Comparison of ENCODE assay signal across 8 mouse cellular contexts in the genomic region with DNA sequence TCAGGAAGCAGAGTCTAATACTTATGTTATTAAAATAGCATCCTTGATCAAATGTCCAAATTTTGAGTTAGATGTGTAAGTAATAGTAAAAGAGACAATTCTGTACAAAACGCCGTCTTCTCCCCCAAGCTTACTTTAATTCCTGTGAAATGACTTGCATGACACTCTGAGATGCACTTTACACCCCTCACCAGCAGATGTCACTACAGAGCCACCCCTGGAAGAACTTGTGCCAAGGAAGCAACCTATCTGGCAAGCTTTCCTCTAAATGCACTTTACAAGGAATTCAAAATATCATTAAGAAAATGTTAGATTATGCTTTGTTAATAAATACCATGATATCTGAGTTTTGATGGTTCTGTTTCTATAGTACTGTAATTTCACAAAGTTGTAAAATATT.
DNase-seq lines count a peak whose midpoint lies in the region; ATAC-seq and TF ChIP-seq lines count a peak whose summit lies in the region.
"Had no signal": no experiment of that assay in that cellular context is flagged by ENCODE, and none has a peak within 500 bp of the region (broad histone marks: within the 10 kb centered on the region; RNA-seq: fewer than 3 reads in every experiment).

No protein-coding gene starts in this region.

- H3K4me1 ChIP-seq in ES-Bruce4 (ENCODE audit: control insufficient read depth, insufficient read depth, low read length), result no peaks in the 10 kb centered on the region

- DNase-seq in adrenal gland, adult 18-20 months (ENCODE audit: low spot score in 2 of 2), result peak; percentile 72 to 76
- peak; percentile 77 for DNase-seq in embryo, embryonic 11 days
- peak; percentile 60 to 78 for DNase-seq in layer of hippocampus, adult 8-10 months (ENCODE audit: low spot score in 2 of 2)
- DNase-seq in lung, postnatal 36 days, result peak; percentile 89
- peak; percentile 34 to 51 for DNase-seq in right cerebral cortex, postnatal 36 days (ENCODE audit: low spot score in 2 of 2)

- no peak overlapping the region for H3K27ac ChIP-seq in ES-Bruce4 (ENCODE audit: insufficient read depth, low read length)
- H3K27ac ChIP-seq: macrophage had no signal

- H3K9me3 ChIP-seq in ES-Bruce4 (replicated peaks; ENCODE audit: control insufficient read depth, insufficient read depth, low read length, poor library complexity, severe bottlenecking), result no peaks in the 10 kb centered on the region

- no peak overlapping the region for H3K4me3 ChIP-seq in ES-Bruce4 (ENCODE audit: low read depth, low read length)

- no peak for TF ChIP-seq POLR2A in ES-Bruce4 (IDR thresholded peaks at IDR 0.05; ENCODE audit: insufficient read depth, low read length)

- ATAC-seq in granulocyte monocyte progenitor cell, adult 5-6 weeks (replicated peaks; ENCODE audit: poor library complexity, severe bottlenecking), result peak; percentile 90

- no peaks in the 10 kb centered on the region for H3K27me3 ChIP-seq in ES-Bruce4 (ENCODE audit: control insufficient read depth, insufficient read depth, low read length, poor library complexity, severe bottlenecking)

- H3K36me3 ChIP-seq in ES-Bruce4 (ENCODE audit: control insufficient read depth, insufficient read depth, low read length, poor library complexity, severe bottlenecking), result no peaks in the 10 kb centered on the region

- TF ChIP-seq EP300 in ES-Bruce4 (IDR thresholded peaks at IDR 0.05; ENCODE audit: insufficient read depth, low read depth, low read length), result no peak

- no peak overlapping the region for H3K9ac ChIP-seq in ES-Bruce4 (ENCODE audit: low read depth, poor library complexity, severe bottlenecking)

- peak; percentile 23 for TF ChIP-seq CTCF in ES-Bruce4 (IDR thresholded peaks at IDR 0.05; ENCODE audit: low read depth, low read length)
